Comparison of ENCODE assay signal across 20 mouse cellular contexts in the genomic region with DNA sequence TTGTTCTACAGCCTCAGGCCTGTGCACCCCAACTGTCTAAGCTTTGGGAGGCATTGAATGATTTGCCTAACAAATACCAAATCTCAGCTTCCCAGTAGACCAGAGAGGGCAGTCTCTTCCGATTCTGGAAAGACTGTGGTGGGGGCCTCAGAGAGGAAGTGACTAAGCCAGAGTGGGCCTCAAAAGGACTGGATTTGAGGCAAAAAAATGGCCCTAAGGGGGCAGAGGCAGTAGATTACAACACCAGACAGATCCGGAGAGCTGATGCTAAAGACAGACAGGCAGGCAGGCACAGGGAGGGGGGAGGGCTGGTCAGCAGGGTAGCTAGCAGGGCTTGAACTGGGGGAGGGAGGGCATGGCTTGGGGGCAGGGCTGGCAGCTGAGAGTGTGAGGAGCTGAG. TPM values are rescaled to one million over a fixed set of nuclear protein-coding genes. Genes with fewer than 3 reads are reported as not detected.
DNase-seq lines count a peak whose midpoint lies in the region; ATAC-seq and TF ChIP-seq lines count a peak whose summit lies in the region.
"Had no signal": no experiment of that assay in that cellular context is flagged by ENCODE, and none has a peak within 500 bp of the region (broad histone marks: within the 10 kb centered on the region; RNA-seq: fewer than 3 reads in every experiment).

No protein-coding gene starts in this region.

- H3K9ac ChIP-seq in heart, embryonic 11.5 days (ENCODE audit: low read depth, low read length) = 0 out of 2 replicates have a peak overlapping the region, but pooled peaks have one; percentile 34
- no peak overlapping the region for H3K9ac ChIP-seq in kidney, postnatal 0 days (ENCODE audit: low read depth, low read length)
- H3K9ac ChIP-seq: forebrain, embryonic 13.5 days; heart, embryonic 15.5 days; hindbrain, embryonic 13.5 days; liver, embryonic 13.5 days; lung, embryonic 15.5 days had no signal

- no peak for DNase-seq in heart, postnatal 36 days
- no peak for DNase-seq in kidney, postnatal 0 days (ENCODE audit: low spot score)
- DNase-seq in kidney, adult 2 months = no peak
- DNase-seq in natural killer cell, adult 2 months (ENCODE audit: low spot score in 2 of 2) = no peak
- DNase-seq in embryo, embryonic 11 days = no peak
- DNase-seq: cerebellum, adult 9-11 months; gastrocnemius, postnatal 36 days; kidney, adult 18-20 months; liver, embryonic 13.5 days; right cerebral cortex, postnatal 4 days had no signal

- H3K4me1 ChIP-seq in heart, embryonic 11.5 days (ENCODE audit: control insufficient read depth, insufficient read depth, low read length) = peaks cover 53% of the 10 kb centered on the region
- peaks cover 36% of the 10 kb centered on the region for H3K4me1 ChIP-seq in kidney, postnatal 0 days (replicated peaks; ENCODE audit: insufficient read depth, low read length)
- 0 out of 2 replicates have a peak, but pooled peaks cover 2% of the 10 kb centered on the region for H3K4me1 ChIP-seq in kidney, adult 2 months (ENCODE audit: control insufficient read depth, insufficient read depth, low read length)
- H3K4me1 ChIP-seq: forebrain, embryonic 13.5 days had no signal

- H3K36me3 ChIP-seq in heart, embryonic 11.5 days (ENCODE audit: control insufficient read depth, insufficient read depth, low read length) = no peaks in the 10 kb centered on the region
- no peaks in the 10 kb centered on the region for H3K36me3 ChIP-seq in kidney, postnatal 0 days (ENCODE audit: insufficient read depth, low read length)
- no peaks in the 10 kb centered on the region for H3K36me3 ChIP-seq in kidney, adult 2 months (ENCODE audit: control insufficient read depth, insufficient read depth, low read length)
- H3K36me3 ChIP-seq in macrophage (ENCODE audit: inconsistent target) = no peaks in the 10 kb centered on the region
- H3K36me3 ChIP-seq: heart, embryonic 15.5 days; hindbrain, embryonic 13.5 days; liver, embryonic 13.5 days; lung, embryonic 15.5 days had no signal

- H3K4me2 ChIP-seq in heart, embryonic 11.5 days = no peak overlapping the region
- H3K4me2 ChIP-seq in kidney, postnatal 0 days (ENCODE audit: low read length) = no peak overlapping the region
- H3K4me2 ChIP-seq: forebrain, embryonic 13.5 days; heart, embryonic 15.5 days; hindbrain, embryonic 13.5 days; liver, embryonic 13.5 days; lung, embryonic 15.5 days had no signal

- no peaks in the 10 kb centered on the region for H3K79me2 ChIP-seq in macrophage (ENCODE audit: inconsistent target)

- no peak for ATAC-seq in heart, embryonic 11.5 days (replicated peaks; ENCODE audit: insufficient number of reproducible peaks, low FRiP score, low TSS enrichment)
- ATAC-seq in kidney, postnatal 0 days (replicated peaks; ENCODE audit: low FRiP score, low read depth) = no peak
- peak; percentile 45 for ATAC-seq in common myeloid progenitor, adult 5-6 weeks (replicated peaks; ENCODE audit: low read depth, poor library complexity, severe bottlenecking)
- ATAC-seq: forebrain, embryonic 13.5 days had no signal

- no peak overlapping the region for H3K4me3 ChIP-seq in heart, embryonic 11.5 days (ENCODE audit: low read depth, low read length)
- no peak overlapping the region for H3K4me3 ChIP-seq in kidney, postnatal 0 days (replicated peaks; ENCODE audit: low read depth, low read length)
- no peak overlapping the region for H3K4me3 ChIP-seq in kidney, adult 2 months (ENCODE audit: insufficient read depth, low read depth, low read length)
- no peak overlapping the region for H3K4me3 ChIP-seq in macrophage (ENCODE audit: inconsistent target)
- H3K4me3 ChIP-seq: forebrain, embryonic 13.5 days; heart, embryonic 15.5 days; hindbrain, embryonic 13.5 days; layer of hippocampus, adult 2 months; liver, embryonic 13.5 days; lung, embryonic 15.5 days had no signal

- no peak overlapping the region for H3K27ac ChIP-seq in heart, embryonic 11.5 days (ENCODE audit: low read depth, low read length)
- no peak overlapping the region for H3K27ac ChIP-seq in kidney, postnatal 0 days
- H3K27ac ChIP-seq in kidney, adult 2 months (ENCODE audit: insufficient read depth, low read depth, low read length) = no peak overlapping the region
- peak overlapping the region; percentile 15; the same call in 1 of the 2 replicates for H3K27ac ChIP-seq in macrophage
- H3K27ac ChIP-seq: forebrain, embryonic 13.5 days; heart, embryonic 15.5 days; hindbrain, embryonic 13.5 days; layer of hippocampus, adult 2 months; liver, embryonic 13.5 days; lung, embryonic 15.5 days had no signal

- WGBS in heart, embryonic 11.5 days (ENCODE audit: insufficient replicate concordance) = 16% methylated on average over 2 of the region's 2 CpGs
- WGBS in kidney, postnatal 0 days = 20% methylated on average over 2 of the region's 2 CpGs
- WGBS in kidney, adult 2 months = 59% methylated on average over 2 of the region's 2 CpGs
- WGBS in macrophage (ENCODE audit: missing documents) = 0% methylated on average over 2 of the region's 2 CpGs

- no peak for TF ChIP-seq POLR2A in kidney, adult 2 months (IDR thresholded peaks at IDR 0.05; ENCODE audit: low read depth, low read length)

- H3K27me3 ChIP-seq in heart, embryonic 11.5 days (ENCODE audit: control insufficient read depth, insufficient read depth, low read length) = no peaks in the 10 kb centered on the region
- H3K27me3 ChIP-seq in kidney, postnatal 0 days (ENCODE audit: insufficient read depth, low read length) = no peaks in the 10 kb centered on the region
- no peaks in the 10 kb centered on the region for H3K27me3 ChIP-seq in kidney, adult 2 months (replicated peaks; ENCODE audit: control insufficient read depth, insufficient read depth, low read length)
- H3K27me3 ChIP-seq: heart, embryonic 15.5 days; lung, embryonic 15.5 days had no signal

- H3K9me3 ChIP-seq in heart, embryonic 11.5 days (replicated peaks; ENCODE audit: control insufficient read depth, low read length) = no peaks in the 10 kb centered on the region
- H3K9me3 ChIP-seq in kidney, postnatal 0 days (replicated peaks; ENCODE audit: low read length) = no peaks in the 10 kb centered on the region
- H3K9me3 ChIP-seq: forebrain, embryonic 13.5 days; heart, embryonic 15.5 days; hindbrain, embryonic 13.5 days; liver, embryonic 13.5 days; lung, embryonic 15.5 days had no signal

- 0 out of 2 replicates have a peak, but pooled peaks have one; percentile 6 for TF ChIP-seq CTCF in kidney, postnatal 0 days (IDR thresholded peaks at IDR 0.05; ENCODE audit: low read depth)
- TF ChIP-seq CTCF in kidney, adult 2 months (conservative IDR thresholded peaks at IDR 0.05; ENCODE audit: insufficient read depth, insufficient read length, low read depth, low read length) = no peak

- intact Hi-C loops in heart, postnatal 36 days (cut with DNase I) = no loop called here

RNA-seq across cellular contexts. Expression of gene Sema4c, which starts 8.3 kb away (rescaled TPM):
- polyA plus RNA-seq in heart, embryonic 11.5 days (2014; fragmentation: Nextera tagmentation; extraction: Ambion mirVana) = 0.96 and 2.1 TPM in 2 replicates
- total RNA-seq in heart, postnatal 36 days (2021) = 10 to 100 TPM; 15.0 to 17.1 TPM
- polyA plus RNA-seq in kidney, postnatal 0 days (2015; fragmentation: Nextera tagmentation; extraction: Ambion mirVana) = 13.5 and 14.7 TPM in 2 replicates
- polyA plus RNA-seq in kidney, adult 2 months (2012; rRNA removed) = 8.0 and 9.1 TPM in 2 replicates
- 2.4 and 2.6 TPM in 2 replicates for total RNA-seq in common myeloid progenitor, adult 5-6 weeks (2017)
- 100 to 1,000 TPM in 2 of 26 experiments, 10 to 100 TPM in 24; 10.2 to 415 (median 29.1) TPM for total RNA-seq in macrophage (2018; cell fraction: chromatin; rRNA removed)
- 10 to 100 TPM in 6 of 26 experiments, 1 to 10 TPM in 20; 2.2 to 85.8 (median 5.8) TPM for total RNA-seq in macrophage (2018; cell fraction: cytosol; rRNA removed)
- total RNA-seq in macrophage (2018; cell fraction: nucleus; rRNA removed) = 100 to 1,000 TPM in 2 of 26 experiments, 10 to 100 TPM in 22, 1 to 10 TPM in 2; 6.1 to 367 (median 16.3) TPM
- polyA plus RNA-seq in macrophage (2018) = 1.1 to 9.2 TPM (median 3.1 TPM) in 3 replicates
- total RNA-seq: neutrophil, adult 5-6 weeks had no signal

RNA-seq across cellular contexts. Expression of gene Ankrd39, which starts 19.2 kb away (rescaled TPM):
- 19.9 and 25.1 TPM in 2 replicates for polyA plus RNA-seq in heart, embryonic 11.5 days (2014; fragmentation: Nextera tagmentation; extraction: Ambion mirVana)
- 1 to 10 TPM; 7.3 to 7.8 TPM for total RNA-seq in heart, postnatal 36 days (2021)
- 22.0 and 24.6 TPM in 2 replicates for polyA plus RNA-seq in kidney, postnatal 0 days (2015; fragmentation: Nextera tagmentation; extraction: Ambion mirVana)
- 16.8 and 22.6 TPM in 2 replicates for polyA plus RNA-seq in kidney, adult 2 months (2012; rRNA removed)
- total RNA-seq in common myeloid progenitor, adult 5-6 weeks (2017) = 1.1 and 9.0 TPM in 2 replicates
- total RNA-seq in macrophage (2018; cell fraction: chromatin; rRNA removed) = 10 to 100 TPM in 17 of 26 experiments, 1 to 10 TPM in 9; 4.8 to 33.0 (median 16.0) TPM
- 1 to 10 TPM; 2.1 to 5.6 (median 2.9) TPM for total RNA-seq in macrophage (2018; cell fraction: cytosol; rRNA removed)
- total RNA-seq in macrophage (2018; cell fraction: nucleus; rRNA removed) = 10 to 100 TPM in 18 of 26 experiments, 1 to 10 TPM in 8; 3.6 to 25.4 (median 13.5) TPM
- 1.6 to 6.1 TPM (median 5.0 TPM) in 3 replicates for polyA plus RNA-seq in macrophage (2018)

RNA-seq across cellular contexts. Expression of gene Gm42417, which starts 27.2 kb away (rescaled TPM):
- 0.44 TPM in 1 of 2 replicates, not detected in the other for polyA plus RNA-seq in heart, embryonic 11.5 days (2014; fragmentation: Nextera tagmentation; extraction: Ambion mirVana)
- total RNA-seq in heart, postnatal 36 days (2021) = 100 to 1,000 TPM in 1 of 2 experiments, 10 to 100 TPM in 1; 93.9 to 209 TPM
- polyA plus RNA-seq in kidney, postnatal 0 days (2015; fragmentation: Nextera tagmentation; extraction: Ambion mirVana) = not detected in 2 replicates
- polyA plus RNA-seq in kidney, adult 2 months (2012; rRNA removed) = not detected in 2 replicates
- not detected in 2 replicates for total RNA-seq in common myeloid progenitor, adult 5-6 weeks (2017)
- 1 to 10 TPM in 5 of 26 experiments, under 1 TPM in 4, not detected in 17; 0.51 to 3.4 (median 1.0) TPM for total RNA-seq in macrophage (2018; cell fraction: chromatin; rRNA removed)
- under 1 TPM in 9 of 26 experiments, not detected in 17; 0.05 to 0.34 (median 0.19) TPM for total RNA-seq in macrophage (2018; cell fraction: cytosol; rRNA removed)
- total RNA-seq in macrophage (2018; cell fraction: nucleus; rRNA removed) = 1 to 10 TPM in 3 of 26 experiments, under 1 TPM in 1, not detected in 22; 0.59 to 1.6 (median 1.3) TPM
- polyA plus RNA-seq in macrophage (2018) = 0.11 TPM in 1 of 3 replicates, not detected in the others
- total RNA-seq: layer of hippocampus, adult 2 months; left cerebral cortex, postnatal 36 days; neutrophil, adult 5-6 weeks had no signal
- polyA plus RNA-seq: heart, embryonic 15.5 days; hindbrain, embryonic 13.5 days; liver, embryonic 13.5 days; lung, embryonic 15.5 days had no signal

RNA-seq across cellular contexts. Expression of gene Ankrd23, which starts 29.7 kb away (rescaled TPM):
- polyA plus RNA-seq in heart, embryonic 11.5 days (2014; fragmentation: Nextera tagmentation; extraction: Ambion mirVana) = 9.8 and 13.6 TPM in 2 replicates
- total RNA-seq in heart, postnatal 36 days (2021) = 100 to 1,000 TPM; 203 to 373 TPM
- polyA plus RNA-seq in kidney, postnatal 0 days (2015; fragmentation: Nextera tagmentation; extraction: Ambion mirVana) = 8.7 and 10.9 TPM in 2 replicates
- 11.8 and 37.9 TPM in 2 replicates for polyA plus RNA-seq in kidney, adult 2 months (2012; rRNA removed)
- 4.9 and 9.1 TPM in 2 replicates for total RNA-seq in common myeloid progenitor, adult 5-6 weeks (2017)
- 10 to 100 TPM; 11.4 to 52.4 (median 31.3) TPM for total RNA-seq in macrophage (2018; cell fraction: chromatin; rRNA removed)
- 1 to 10 TPM in 6 of 26 experiments, under 1 TPM in 17, not detected in 3; 0.10 to 1.9 (median 0.41) TPM for total RNA-seq in macrophage (2018; cell fraction: cytosol; rRNA removed)
- total RNA-seq in macrophage (2018; cell fraction: nucleus; rRNA removed) = 10 to 100 TPM in 15 of 26 experiments, 1 to 10 TPM in 11; 1.0 to 32.8 (median 12.9) TPM
- 1.3 to 4.4 TPM (median 1.6 TPM) in 3 replicates for polyA plus RNA-seq in macrophage (2018)

RNA-seq across cellular contexts. Expression of gene Cnnm3, which starts 54.8 kb away (rescaled TPM):
- 2.5 and 3.9 TPM in 2 replicates for polyA plus RNA-seq in heart, embryonic 11.5 days (2014; fragmentation: Nextera tagmentation; extraction: Ambion mirVana)
- total RNA-seq in heart, postnatal 36 days (2021) = 10 to 100 TPM; 16.0 to 19.2 TPM
- 3.4 and 3.8 TPM in 2 replicates for polyA plus RNA-seq in kidney, postnatal 0 days (2015; fragmentation: Nextera tagmentation; extraction: Ambion mirVana)
- polyA plus RNA-seq in kidney, adult 2 months (2012; rRNA removed) = 19.8 and 29.5 TPM in 2 replicates
- 5.5 and 15.5 TPM in 2 replicates for total RNA-seq in common myeloid progenitor, adult 5-6 weeks (2017)
- 10 to 100 TPM in 16 of 26 experiments, 1 to 10 TPM in 10; 2.7 to 42.7 (median 14.5) TPM for total RNA-seq in macrophage (2018; cell fraction: chromatin; rRNA removed)
- total RNA-seq in macrophage (2018; cell fraction: cytosol; rRNA removed) = 10 to 100 TPM in 11 of 26 experiments, 1 to 10 TPM in 15; 4.3 to 23.0 (median 9.2) TPM
- total RNA-seq in macrophage (2018; cell fraction: nucleus; rRNA removed) = 10 to 100 TPM in 23 of 26 experiments, 1 to 10 TPM in 3; 8.2 to 41.7 (median 17.7) TPM
- polyA plus RNA-seq in macrophage (2018) = 6.7 to 14.7 TPM (median 6.8 TPM) in 3 replicates
